Mouse (Mus musculus): ENCODE measurements at regions not wholly inside any gene's neighbourhood (a gene's known extent, or its start where the extent isn't known, plus 50 kb on each side); places are given as distances from the start of the nearest gene placed in this dataset.
A peak's percentile ranks its signal among the peaks of the same experiment; 100 is the strongest.

- ATAC-seq (ENCODE audit: low TSS enrichment): no peak
Measured at GRCm38 (mm10) chr3:143806940-143807339, 398.1 kb downstream of the Lmo4 start.

DNA sequence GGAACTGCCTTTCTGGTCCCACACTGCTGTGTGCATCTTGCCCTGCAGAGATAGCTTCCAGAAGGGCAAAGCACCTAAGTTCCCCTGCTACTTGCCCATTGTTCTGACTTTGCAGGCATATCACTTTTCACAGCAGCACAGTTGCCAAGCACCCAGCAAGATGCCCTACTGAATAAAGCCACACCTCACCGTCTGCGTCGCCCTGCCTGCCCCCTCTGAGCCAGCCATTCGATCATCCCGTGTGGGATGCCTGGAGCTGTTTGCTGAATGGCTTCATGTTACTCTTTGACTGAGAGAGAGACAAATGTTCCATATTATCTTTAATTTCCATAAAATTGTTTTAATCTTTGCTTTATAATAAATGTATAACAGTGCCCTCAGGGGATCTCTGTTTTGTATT is 407.2 kb downstream of the Lmo4 start:
- ATAC-seq (ENCODE audit: low TSS enrichment): no peak

GRCm38 (mm10) chr3:143790905-143791304 is 414.1 kb downstream of the Lmo4 start:
- ATAC-seq (ENCODE audit: low TSS enrichment): no peak

DNA sequence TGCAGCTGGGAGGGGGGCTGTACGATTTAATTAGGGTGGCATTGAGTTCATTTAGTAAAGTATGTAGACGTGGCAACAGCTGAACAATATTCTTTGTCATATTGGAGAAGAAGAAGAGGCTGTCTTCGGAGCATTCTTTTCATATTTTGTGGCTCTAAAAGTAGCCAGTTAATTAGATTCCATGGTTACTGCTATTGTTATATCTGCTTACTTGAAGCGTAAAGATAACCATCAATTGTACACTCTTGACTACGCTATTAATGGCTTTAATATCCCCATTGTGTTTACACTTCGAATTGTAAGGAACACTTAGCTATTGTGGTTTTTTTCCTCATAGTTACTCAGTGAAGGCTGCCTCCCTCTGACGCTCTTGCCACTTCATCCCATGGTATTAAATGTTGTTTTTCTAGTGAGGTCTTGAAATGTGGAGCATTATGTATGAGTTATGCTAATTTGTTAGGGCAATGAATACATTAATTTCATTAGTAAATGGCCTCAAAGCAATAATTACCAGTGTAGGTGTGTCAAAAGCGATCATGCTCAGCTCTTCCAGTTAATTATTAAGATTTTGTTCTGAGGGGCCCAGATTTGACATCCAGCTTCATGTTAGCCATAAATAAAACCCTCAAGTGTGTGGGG is 415.0 kb downstream of the Lmo4 start:
- ATAC-seq (ENCODE audit: low TSS enrichment): no peak

DNA sequence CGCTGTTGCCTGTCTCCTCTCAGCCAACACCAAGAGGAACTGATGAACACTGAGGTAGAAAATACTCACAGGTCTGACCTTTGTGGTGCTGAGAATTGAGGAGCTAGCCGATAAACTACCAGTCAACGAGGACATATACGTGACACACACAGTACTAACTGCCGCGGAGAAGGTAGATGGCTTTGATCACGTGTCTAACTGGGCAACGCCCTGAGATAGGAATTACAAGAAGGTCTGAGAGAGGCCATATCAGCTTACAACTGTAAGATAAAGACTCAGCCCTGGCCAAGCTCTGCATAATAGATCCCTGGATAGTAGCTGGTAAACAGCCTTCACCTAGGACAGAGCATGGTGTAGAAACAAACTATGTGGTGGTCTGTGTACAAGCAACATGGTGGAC is 418.1 kb downstream of the Lmo4 start:
- ATAC-seq (ENCODE audit: low TSS enrichment): no peak

- ATAC-seq (ENCODE audit: low TSS enrichment): no peak
Measured at GRCm38 (mm10) chr3:143784353-143784791, 420.6 kb downstream of the Lmo4 start.

DNA sequence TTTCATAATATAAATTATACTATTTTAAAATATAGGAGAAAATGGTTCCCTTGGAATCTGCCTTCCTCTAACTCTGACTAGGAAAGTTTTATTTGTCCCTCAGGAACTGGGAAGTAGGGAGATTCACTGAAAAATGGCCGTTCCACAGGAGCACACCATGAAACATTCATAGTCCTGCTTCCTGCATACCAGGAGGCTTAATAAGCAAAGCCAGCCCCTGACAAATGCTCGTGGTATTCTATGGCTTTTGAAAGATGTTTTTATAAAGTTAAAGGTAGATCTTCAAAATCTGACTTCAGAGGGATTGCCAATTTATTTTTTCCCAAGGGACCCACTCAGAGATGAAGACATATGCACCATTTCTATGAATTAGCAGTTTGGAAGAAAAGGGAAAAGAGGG is 426.9 kb downstream of the Lmo4 start:
- ATAC-seq (ENCODE audit: low TSS enrichment): no peak

GRCm38 (mm10) chr3:143759337-143759736 is 445.7 kb downstream of the Lmo4 start:
- no peak for ATAC-seq (ENCODE audit: low TSS enrichment)

- no peak for ATAC-seq (ENCODE audit: low TSS enrichment)
Measured at GRCm38 (mm10) chr3:143753197-143753596, 451.8 kb downstream of the Lmo4 start.

DNA sequence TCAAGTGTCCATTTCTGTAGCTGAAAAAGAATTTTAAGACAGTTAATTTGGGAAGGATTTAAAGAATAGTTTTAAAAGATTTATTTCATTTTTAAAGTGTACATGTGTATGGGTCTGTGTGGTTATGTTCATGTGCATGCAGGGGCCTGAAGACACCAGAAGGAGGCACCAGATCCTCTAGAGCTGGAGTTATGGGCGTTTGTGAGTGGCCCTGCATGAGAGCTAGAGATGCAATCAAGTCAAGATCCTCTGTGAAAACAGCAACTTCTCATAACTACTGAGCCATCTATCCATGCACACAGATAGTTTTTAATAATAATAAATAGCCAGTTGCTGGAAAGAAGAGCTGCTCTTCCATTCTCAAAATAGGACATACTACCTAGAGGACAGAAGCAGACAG is 452.4 kb downstream of the Lmo4 start:
- no peak for ATAC-seq (ENCODE audit: low TSS enrichment)

DNA sequence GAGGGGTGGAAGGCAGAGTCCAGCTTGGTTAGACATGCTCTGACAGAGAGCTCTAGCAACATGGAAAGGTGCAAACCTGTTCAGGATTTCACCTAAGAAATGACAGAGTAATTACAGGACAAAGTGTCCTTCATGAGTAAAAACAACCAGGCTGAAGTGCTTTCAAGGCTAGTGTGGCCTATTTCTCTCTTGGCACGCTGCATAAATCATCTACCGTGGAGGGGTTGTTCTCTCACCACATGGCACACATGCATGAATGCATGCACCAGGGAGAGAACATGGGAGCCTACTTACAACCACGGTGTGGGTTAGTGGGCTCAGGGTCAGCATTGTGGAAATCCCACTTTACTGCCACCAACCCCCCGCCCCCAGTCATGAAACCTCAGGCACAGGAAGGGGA is 454.9 kb downstream of the Lmo4 start:
- ATAC-seq (ENCODE audit: low TSS enrichment): no peak

DNA sequence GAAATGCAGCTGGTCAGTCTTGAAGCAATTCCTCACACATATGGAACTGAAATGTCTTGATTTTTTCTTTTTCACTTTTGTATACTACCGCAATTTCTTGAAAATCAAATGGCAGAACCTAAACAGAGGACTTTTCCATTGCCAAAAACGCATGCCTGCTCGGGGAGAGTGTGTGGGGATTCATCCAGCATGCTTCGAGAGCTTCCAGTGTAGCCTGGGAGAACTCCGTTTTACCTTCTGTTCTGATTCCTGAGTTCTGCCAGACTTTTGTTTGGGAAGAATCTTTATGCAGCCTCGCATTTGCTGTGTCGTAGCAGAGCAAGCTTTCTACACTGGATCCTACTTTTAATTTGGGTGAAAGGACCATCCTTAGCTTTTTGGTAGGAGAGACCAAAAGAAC is 461.4 kb downstream of the Lmo4 start:
- peak; percentile 88 for ATAC-seq (ENCODE audit: low TSS enrichment)

GRCm38 (mm10) chr3:143742786-143743571 is 462.0 kb downstream of the Lmo4 start:
- no peak for ATAC-seq (ENCODE audit: low TSS enrichment)

GRCm38 (mm10) chr3:143738676-143739075 is 466.3 kb downstream of the Lmo4 start:
- peak; percentile 90 for ATAC-seq (ENCODE audit: low TSS enrichment)

GRCm38 (mm10) chr3:143737844-143738243 is 467.2 kb downstream of the Lmo4 start:
- ATAC-seq (ENCODE audit: low TSS enrichment): no peak

GRCm38 (mm10) chr3:143736651-143737398 is 468.2 kb downstream of the Lmo4 start:
- no peak for ATAC-seq (ENCODE audit: low TSS enrichment)

DNA sequence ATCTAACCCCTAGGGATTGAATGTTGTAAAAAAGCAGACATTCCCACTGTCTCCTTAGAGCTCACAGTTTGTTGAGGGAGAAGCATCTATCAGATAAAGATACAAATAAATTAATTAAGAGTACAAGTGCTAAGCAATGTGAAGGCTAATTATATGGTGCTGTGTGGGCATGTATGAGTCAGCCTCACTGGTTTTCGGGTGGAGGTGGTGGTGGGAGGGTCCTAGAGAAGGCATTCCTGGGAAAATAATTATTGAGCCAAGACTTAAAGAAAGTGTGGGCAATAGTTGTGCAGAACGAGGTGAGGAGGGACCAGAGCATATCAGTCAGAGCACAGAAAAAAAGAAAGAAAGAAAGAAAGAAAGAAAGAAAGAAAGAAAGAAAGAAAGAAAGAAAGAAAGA is 470.2 kb downstream of the Lmo4 start:
- ATAC-seq (ENCODE audit: low TSS enrichment): 0 out of 2 replicates have a peak, but pooled peaks have one; percentile 7

DNA sequence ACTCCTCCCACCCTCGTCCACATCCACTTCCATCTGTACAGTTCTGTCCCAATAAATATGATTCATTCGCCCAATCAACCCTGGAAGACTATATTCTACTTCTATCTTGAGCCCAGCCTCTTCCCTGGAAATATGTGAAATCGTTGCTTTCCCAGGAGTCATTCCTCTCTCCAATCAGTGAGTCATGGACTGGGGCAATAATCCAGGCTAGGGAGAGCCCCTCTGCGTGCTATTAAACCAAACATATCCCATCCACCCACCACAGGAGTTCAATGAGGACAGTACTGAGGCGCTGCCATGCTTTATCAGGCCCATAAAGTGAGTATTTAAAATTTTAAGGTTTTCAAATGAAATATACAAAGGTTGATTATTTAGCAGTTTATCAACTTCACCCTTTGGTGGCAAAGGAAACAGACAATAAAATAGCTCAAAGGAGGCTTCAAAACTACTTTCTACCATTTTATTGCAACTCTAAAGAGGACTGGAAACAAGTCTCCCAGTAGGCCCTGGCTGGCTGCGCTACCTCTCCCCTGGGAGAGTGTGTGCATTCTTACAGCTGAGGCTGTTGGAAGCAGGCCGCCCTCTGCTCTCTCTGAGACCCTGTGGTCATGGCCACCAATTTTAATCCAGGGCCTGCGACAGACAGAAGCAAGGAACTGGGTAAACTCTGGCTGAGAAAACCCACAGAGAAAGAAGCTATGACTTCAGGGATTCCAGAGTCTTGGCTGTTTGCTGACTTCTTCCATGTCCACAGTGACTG is 471.9 kb downstream of the Lmo4 start:
- 0 out of 2 replicates have a peak, but pooled peaks have one; percentile 12 for ATAC-seq (ENCODE audit: low TSS enrichment)

DNA sequence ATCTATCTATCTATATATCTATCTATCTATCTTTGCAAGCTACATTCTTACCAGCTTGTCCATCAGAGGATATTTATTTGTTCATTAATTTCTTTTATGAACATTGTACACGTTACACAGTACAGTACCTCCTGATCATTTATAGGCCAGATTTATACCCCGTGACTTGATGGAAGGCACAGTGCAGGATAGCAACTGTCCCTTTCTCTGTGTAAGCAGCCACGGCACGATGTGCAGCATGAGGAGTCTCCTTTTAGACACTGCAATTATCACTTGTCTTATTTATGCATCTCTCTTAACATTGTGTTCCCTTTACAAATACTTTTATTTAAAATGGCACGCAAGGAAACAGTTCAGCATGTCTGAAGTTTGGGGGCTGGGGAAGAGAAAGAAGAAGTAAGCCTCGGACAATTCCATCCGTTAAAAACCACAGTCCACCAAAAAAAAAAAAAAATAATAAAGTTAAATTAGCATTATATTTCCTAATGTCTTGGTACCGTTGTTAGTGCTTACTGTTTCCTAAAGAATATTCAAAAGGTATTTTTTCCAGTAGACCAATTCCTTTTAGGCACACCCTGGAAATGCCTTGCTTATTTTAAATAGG is 475.4 kb downstream of the Lmo4 start:
- ATAC-seq (ENCODE audit: low TSS enrichment): peak; percentile 85

DNA sequence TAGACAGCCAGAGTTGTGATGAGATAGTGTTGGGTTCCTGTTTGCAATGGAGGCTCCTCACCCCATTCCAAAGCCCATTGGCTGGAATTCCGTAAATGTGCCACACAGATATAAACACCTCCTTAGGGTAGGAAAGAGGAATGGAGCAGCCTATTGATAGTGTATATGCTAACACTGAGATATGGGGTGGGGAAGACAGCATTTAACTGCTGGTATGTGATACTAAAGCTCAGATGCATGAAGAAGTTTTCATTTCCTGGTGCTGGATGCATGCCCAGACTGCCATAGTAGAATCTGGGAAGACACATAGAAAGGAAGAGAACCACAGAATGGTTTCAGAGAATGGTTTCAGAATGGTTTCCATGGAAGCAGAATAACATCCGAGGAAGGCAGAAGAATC is 482.4 kb downstream of the Lmo4 start:
- ATAC-seq (ENCODE audit: low TSS enrichment): peak; percentile 89

DNA sequence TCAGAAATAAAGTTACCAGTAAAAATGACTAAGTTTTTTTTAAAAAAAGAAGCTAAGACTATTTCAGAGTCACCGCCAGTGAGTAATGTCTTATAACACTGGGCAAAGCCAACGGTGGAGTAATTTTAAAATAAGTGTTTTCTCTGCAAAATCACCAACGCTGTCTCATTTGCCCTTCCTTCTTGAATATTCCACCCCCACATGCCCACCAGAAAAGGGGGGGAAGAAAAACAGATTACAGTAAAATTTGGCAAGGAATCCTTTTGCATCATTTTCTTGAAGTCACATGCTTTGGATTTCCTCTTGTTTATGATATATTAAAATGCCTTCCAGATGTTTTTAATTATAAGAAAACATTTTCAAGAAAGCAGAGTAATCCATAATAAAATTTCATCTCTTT is 482.9 kb downstream of the Lmo4 start:
- no peak for ATAC-seq (ENCODE audit: low TSS enrichment)
